ENCODE assay signal across 8 mouse cellular contexts in genomic region chr17:26794744-26795143, GRCm38 (mm10). TPM values are rescaled to one million over a fixed set of nuclear protein-coding genes. Genes with fewer than 3 reads are reported as not detected.
DNase-seq lines count a peak whose midpoint lies in the region; ATAC-seq and TF ChIP-seq lines count a peak whose summit lies in the region.

No protein-coding gene starts in this region.

- peak; percentile 36 to 56 for DNase-seq in cerebellum, postnatal 25 days
- peak; percentile 73 for DNase-seq in 416B (ENCODE audit: low read depth)
- DNase-seq in adrenal gland, adult 2 months = peak; percentile 78
- peak; percentile 30 for DNase-seq in forelimb bud, embryonic 11.5 days (ENCODE audit: low read depth, low spot score)
- DNase-seq in kidney, adult 8-10 months = peak; percentile 43 to 77
- DNase-seq in lung, adult 2 months = peak; percentile 46
- DNase-seq in right cerebral cortex, postnatal 4 days = peak; percentile 66

- no peaks in the 10 kb centered on the region for H3K4me1 ChIP-seq in lung, adult 2 months (ENCODE audit: control insufficient read depth, insufficient read depth, low read length)

- no peak overlapping the region for H3K4me3 ChIP-seq in lung, adult 2 months (replicated peaks; ENCODE audit: extremely low read depth, low read depth, low read length)

- no peak for ATAC-seq in cerebellum, adult (ENCODE audit: insufficient number of reproducible peaks, low FRiP score, low TSS enrichment)

- TF ChIP-seq POLR2A in lung, adult 2 months (IDR thresholded peaks at IDR 0.05; ENCODE audit: borderline replicate concordance, extremely low read depth, low read depth, low read length) = no peak

- 15% methylated on average over 3 of the region's 3 CpGs for WGBS in lung, adult 2 months

- peak; percentile 73 for TF ChIP-seq CTCF in lung, adult 2 months (IDR thresholded peaks at IDR 0.05; ENCODE audit: insufficient read depth, low read length)

RNA-seq across cellular contexts. Expression of gene Bnip1, which starts 13.9 kb away (rescaled TPM):
- total RNA-seq in adrenal gland, adult 2 months (2021) = 10 to 100 TPM; 22.1 to 22.3 TPM
- polyA plus RNA-seq in adrenal gland, adult 2 months (2012; rRNA removed) = 10.1 and 12.9 TPM in 2 replicates
- polyA plus RNA-seq in lung, adult 2 months (2012; rRNA removed) = 12.3 and 17.1 TPM in 2 replicates

RNA-seq across cellular contexts. Expression of gene Nkx2-5, which starts 50.1 kb away (rescaled TPM):
- not detected for total RNA-seq in adrenal gland, adult 2 months (2021)
- polyA plus RNA-seq in adrenal gland, adult 2 months (2012; rRNA removed) = 0.16 and 0.26 TPM in 2 replicates
- 1.8 and 2.4 TPM in 2 replicates for polyA plus RNA-seq in lung, adult 2 months (2012; rRNA removed)
